Mouse (Mus musculus) embryonic fibroblast, embryonic 13.5 days (primary cell): ENCODE data around the gene Ipcef1. TPM values are rescaled to one million over a fixed set of nuclear protein-coding genes. Genes with fewer than 3 reads are reported as not detected.

Experiments
- H3K27ac ChIP-seq: 2 replicates; pipeline ENCODE4 v1.5.1; 2012; ENCODE audit warnings: low read length, control low read depth, inconsistent platforms; ENCODE audit not compliant: insufficient read depth
- H3K4me1 ChIP-seq: 2 replicates; pipeline ENCODE4 v1.6.1; 2011; ENCODE audit warnings: low read length; ENCODE audit not compliant: control insufficient read depth, insufficient read depth
- H3K4me3 ChIP-seq: 2 replicates; pipeline ENCODE4 v1.5.1; 2011; ENCODE audit warnings: mild to moderate bottlenecking, control low read depth, low read length; ENCODE audit not compliant: insufficient read depth
- CTCF ChIP-seq: IDR thresholded peaks from 2 replicates; pipeline ENCODE4 v1.5.1; 2011; ENCODE audit warnings: mild to moderate bottlenecking, control low read depth, low read length, moderate library complexity, borderline replicate concordance; ENCODE audit not compliant: insufficient read depth
- POLR2A ChIP-seq: IDR thresholded peaks from 2 replicates; pipeline ENCODE4 v1.6.1; 2011; ENCODE audit warnings: low read depth, mild to moderate bottlenecking, control low read depth, low read length, moderate library complexity
- polyA plus RNA-seq: library from polyadenylated mRNA; stranded (reverse); fragments of >200 nt; gene quantifications from 2 replicates; pipeline ENCODE4 v1.2.4, GENCODE M21; 2011; ENCODE audit warnings: low read depth; ENCODE audit not compliant: missing spikeins, insufficient read length

Gene Ipcef1
- polyA plus RNA-seq, 1 experiment, result not detected

- Histone ChIP-seq H3K4me3 (no peak overlapping the region), H3K4me1 (no peaks in the 10 kb centered on the region), H3K27ac (no peak overlapping the region)
- TF ChIP-seq POLR2A, result no peak
- no peak for TF ChIP-seq CTCF
Measured at GRCm38 (mm10) chr10:6855812-6856211, 196.5 kb downstream of the Ipcef1 start.

- Histone ChIP-seq H3K27ac (no peak overlapping the region), H3K4me1 (no peaks in the 10 kb centered on the region), H3K4me3 (no peak overlapping the region)
- TF ChIP-seq POLR2A (no peak), CTCF (no peak)
Measured at GRCm38 (mm10) chr10:6848834-6849233, 203.4 kb downstream of the Ipcef1 start.

- Histone ChIP-seq H3K27ac (no peak overlapping the region), H3K4me1 (no peaks in the 10 kb centered on the region), H3K4me3 (no peak overlapping the region)
- TF ChIP-seq POLR2A, result no peak
- no peak for TF ChIP-seq CTCF
Measured at GRCm38 (mm10) chr10:6848162-6848754, 204.0 kb downstream of the Ipcef1 start.

- Histone ChIP-seq H3K4me3 (no peak overlapping the region), H3K27ac (no peak overlapping the region), H3K4me1 (peaks cover 2% of the 10 kb centered on the region)
- TF ChIP-seq CTCF (no peak), POLR2A (no peak)
Measured at GRCm38 (mm10) chr10:6846283-6846682, 206.0 kb downstream of the Ipcef1 start.

- Histone ChIP-seq H3K4me1 (peaks cover 2% of the 10 kb centered on the region), H3K27ac (peak overlapping the region; percentile 67), H3K4me3 (no peak overlapping the region)
- TF ChIP-seq CTCF, result no peak
- no peak for TF ChIP-seq POLR2A
Measured at GRCm38 (mm10) chr10:6842225-6842624, 210.1 kb downstream of the Ipcef1 start.

Other genes starting within 250 kb of the Ipcef1 start
- 10.8 and 13.9 TPM in 2 replicates for gene Cnksr3, start 159.8 kb upstream of the Ipcef1 start, polyA plus RNA-seq